Mouse (Mus musculus) CH12.LX (cell line): ENCODE data around the gene Naa35. TPM values are rescaled to one million over a fixed set of nuclear protein-coding genes. Genes with fewer than 3 reads are reported as not detected.

Experiments
- DNase-seq: peaks from one replicate; pipeline ENCODE4 v3.0.0-alpha.2; 2013; ENCODE audit errors: extremely low read depth
- H3K27ac ChIP-seq: 2 replicates; pipeline ENCODE4 v1.5.1; 2012; ENCODE audit warnings: low read depth, mild to moderate bottlenecking, control low read depth, moderate library complexity; ENCODE audit not compliant: insufficient read depth
- H3K27me3 ChIP-seq: replicated peaks from 2 replicates; pipeline ENCODE3; 2012; ENCODE audit warnings: inconsistent platforms
- H3K36me3 ChIP-seq, 2 experiments: replicated peaks in 1 of 2; 2 replicates each; pipeline versions ENCODE3 to v1.6.1; 2012; ENCODE audit warnings: inconsistent platforms in 1 of 2, low read length in 1 of 2, mild to moderate bottlenecking in 1 of 2, mixed read lengths in 1 of 2, moderate library complexity in 1 of 2; ENCODE audit not compliant: control insufficient read depth in 1 of 2, insufficient read depth in 1 of 2
- H3K4me1 ChIP-seq, 2 experiments: 2 replicates each; pipeline ENCODE4 v1.6.1; 2012; ENCODE audit warnings: inconsistent platforms in 1 of 2, moderate library complexity in 1 of 2; ENCODE audit not compliant: insufficient read depth in 2 of 2, control insufficient read depth in 1 of 2
- H3K4me2 ChIP-seq: 2 replicates; pipeline ENCODE4 v1.6.1; 2012; ENCODE audit warnings: low read depth, mild to moderate bottlenecking, control low read depth; ENCODE audit not compliant: poor library complexity, insufficient read depth, severe bottlenecking
- H3K4me3 ChIP-seq, 3 experiments: fragments of 150-350 bp in 1 of 3; sonication (generic) in 1 of 3; replicated peaks in 1 of 3; 2 replicates each; pipeline versions ENCODE3 to v1.5.1; 2011 to 2012; ENCODE audit warnings: low read depth in 2 of 3, low read length in 2 of 3, mild to moderate bottlenecking in 2 of 3, moderate library complexity in 2 of 3, control low read depth in 1 of 3, improper control_type of control experiment in 1 of 3, inconsistent platforms in 1 of 3, mixed read lengths in 1 of 3; ENCODE audit not compliant: poor library complexity in 1 of 3
- H3K79me2 ChIP-seq: replicated peaks from 2 replicates; pipeline ENCODE4 v1.6.1; 2012; ENCODE audit warnings: mild to moderate bottlenecking, moderate library complexity; ENCODE audit not compliant: control insufficient read depth, poor library complexity, insufficient read depth, severe bottlenecking; ENCODE audit errors: extremely low read depth
- H3K9ac ChIP-seq: 2 replicates; pipeline ENCODE4 v1.6.1; 2012; ENCODE audit warnings: low read depth, mild to moderate bottlenecking, control low read depth, moderate library complexity; ENCODE audit not compliant: insufficient read depth
- H3K9me3 ChIP-seq: replicated peaks from 2 replicates; pipeline ENCODE3; 2012; ENCODE audit warnings: low read length, inconsistent platforms, mixed read lengths
- BHLHE40 ChIP-seq: IDR thresholded peaks from 2 replicates; pipeline ENCODE4 v1.6.1; 2011; ENCODE audit warnings: mild to moderate bottlenecking, low read depth, low read length, improper control_type of control experiment
- CHD2 ChIP-seq: IDR thresholded peaks from 2 replicates; pipeline ENCODE4 v1.6.1; 2011; ENCODE audit warnings: low read length, improper control_type of control experiment
- ELF1 ChIP-seq: IDR thresholded peaks from 2 replicates; pipeline ENCODE4 v1.6.1; 2014; ENCODE audit warnings: low read depth, mild to moderate bottlenecking, inconsistent platforms, low read length, improper control_type of control experiment
- JUND ChIP-seq: conservative IDR thresholded peaks from 2 replicates; pipeline ENCODE4 v1.6.1; 2011; ENCODE audit warnings: low read depth, low read length, improper control_type of control experiment
- KAT2A ChIP-seq: IDR thresholded peaks from 2 replicates; pipeline ENCODE4 v1.6.1; 2012; ENCODE audit warnings: low read length, improper control_type of control experiment, inconsistent platforms; ENCODE audit not compliant: insufficient replicate concordance
- MAZ ChIP-seq: IDR thresholded peaks from 2 replicates; pipeline ENCODE4 v1.6.1; 2012; ENCODE audit warnings: low read depth, mild to moderate bottlenecking, inconsistent platforms, low read length, improper control_type of control experiment, moderate library complexity
- MEF2A ChIP-seq: IDR thresholded peaks from 2 replicates; pipeline ENCODE4 v1.6.1; 2014; ENCODE audit warnings: low read depth, mild to moderate bottlenecking, inconsistent platforms, low read length, improper control_type of control experiment, borderline replicate concordance
- MXI1 ChIP-seq: IDR thresholded peaks from 2 replicates; pipeline ENCODE4 v1.6.1; 2011; ENCODE audit warnings: mild to moderate bottlenecking, low read depth, low read length, improper control_type of control experiment
- MYC ChIP-seq: IDR thresholded peaks from 2 replicates; pipeline ENCODE4 v1.6.1; 2011; ENCODE audit warnings: low read depth, mild to moderate bottlenecking, improper control_type of control experiment, low read length
- PAX5 ChIP-seq: IDR thresholded peaks from 2 replicates; pipeline ENCODE4 v1.6.1; 2012; ENCODE audit warnings: low read length, inconsistent platforms, mixed read lengths
- POLR2A ChIP-seq: IDR thresholded peaks from 2 replicates; pipeline ENCODE4 v1.6.1; 2011; ENCODE audit warnings: low read depth, mild to moderate bottlenecking, improper control_type of control experiment, low read length
- POLR2AphosphoS2 ChIP-seq: IDR thresholded peaks from 2 replicates; pipeline ENCODE4 v1.6.1; 2011; ENCODE audit warnings: low read depth, low read length, improper control_type of control experiment
- RCOR1 ChIP-seq: conservative IDR thresholded peaks from 2 replicates; pipeline ENCODE4 v1.6.1; 2012; ENCODE audit warnings: low read depth, mild to moderate bottlenecking, inconsistent platforms, low read length, improper control_type of control experiment
- TBP ChIP-seq: conservative IDR thresholded peaks from 2 replicates; pipeline ENCODE4 v1.6.1; 2011; ENCODE audit warnings: low read depth, low read length, improper control_type of control experiment
- UBTF ChIP-seq: IDR thresholded peaks from 2 replicates; pipeline ENCODE4 v1.6.1; 2012; ENCODE audit warnings: low read depth, mild to moderate bottlenecking, inconsistent platforms, low read length, improper control_type of control experiment, moderate library complexity
- USF1 ChIP-seq: IDR thresholded peaks from 2 replicates; pipeline ENCODE4 v1.6.1; 2014; ENCODE audit warnings: low read depth, mild to moderate bottlenecking, inconsistent platforms, low read length, improper control_type of control experiment
- dilution Hi-C: fragments of 300-500 bp; cut with MboI; formaldehyde crosslinking; loops from 2 replicates; pipeline ENCODE4 v1.14.3; 2020; ENCODE audit warnings: low sequenced_read_pairs; ENCODE audit not compliant: extremely low pct_unique_long_range_greater_than_20kb, extremely low pct_ligation_motif_present
- in situ Hi-C: fragments of 300-500 bp; cut with MboI; formaldehyde crosslinking; loops from 3 replicates; pipeline ENCODE4 v1.14.3; 2019; ENCODE audit warnings: low sequenced_read_pairs, low pct_ligation_motif_present, low pct_unique_long_range_greater_than_20kb, mixed read lengths
- polyA plus RNA-seq: library from polyadenylated mRNA; unstranded; fragments of >175 nt; gene quantifications from 2 replicates; pipeline ENCODE4 v1.2.1, GENCODE M21; 2012; ENCODE audit warnings: low read depth; ENCODE audit not compliant: insufficient read length
- total RNA-seq, 2 experiments: library from RNA; depleted of rRNA; stranded (reverse); fragments of 300-350 nt in 1 of 2; fragments of >200 nt in 1 of 2; gene quantifications; 2 replicates each; pipeline ENCODE4 v1.2.3; 2012 to 2014

Gene Naa35
- total and polyA plus RNA-seq, 3 experiments: 46.8 to 60.2 (median 56.4) TPM

DNA sequence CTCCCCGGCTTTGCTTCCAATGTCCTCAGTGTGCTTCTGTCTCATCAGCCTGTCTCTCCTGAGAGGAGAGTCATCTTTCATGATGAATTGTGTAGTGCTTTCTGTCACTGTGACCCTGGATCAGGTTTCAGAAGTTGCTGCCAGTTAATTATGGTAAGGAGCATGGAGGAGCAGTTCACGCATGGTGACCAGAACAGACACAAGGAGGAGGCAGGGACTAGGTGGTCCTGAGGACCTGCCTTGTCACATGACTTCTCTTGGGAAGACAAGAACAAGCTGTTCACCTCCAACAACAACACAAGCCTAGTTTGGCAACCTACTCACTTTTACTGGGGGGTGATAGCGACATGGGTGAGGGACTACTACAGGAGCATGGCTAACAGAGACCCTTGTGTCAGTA is 68.1 kb downstream of the Naa35 start:
- H3K27me3 ChIP-seq: no peaks in the 10 kb centered on the region
- no peak for DNase-seq
- no peak overlapping the region for H3K4me3 ChIP-seq
- H3K36me3 ChIP-seq: peaks cover 6 to 60% of the 10 kb centered on the region in 2 experiments
- peaks cover 27 to 62% of the 10 kb centered on the region in 2 experiments for H3K4me1 ChIP-seq
- TF ChIP-seq POLR2A: no peak
- TF ChIP-seq MYC: no peak
- TF ChIP-seq MXI1: no peak
- no peak for TF ChIP-seq USF1
- TF ChIP-seq POLR2AphosphoS2: no peak
- TF ChIP-seq JUND: no peak
- TF ChIP-seq KAT2A: no peak
- no peak for TF ChIP-seq TBP
- H3K79me2 ChIP-seq: no peaks in the 10 kb centered on the region
- H3K4me2 ChIP-seq: no peak overlapping the region
- no peak overlapping the region for H3K9ac ChIP-seq
- in situ Hi-C loops: no loop called here
- dilution Hi-C loops: no loop called here
- H3K27ac ChIP-seq: no peak overlapping the region
- H3K9me3 ChIP-seq: peaks cover 2% of the 10 kb centered on the region

DNA sequence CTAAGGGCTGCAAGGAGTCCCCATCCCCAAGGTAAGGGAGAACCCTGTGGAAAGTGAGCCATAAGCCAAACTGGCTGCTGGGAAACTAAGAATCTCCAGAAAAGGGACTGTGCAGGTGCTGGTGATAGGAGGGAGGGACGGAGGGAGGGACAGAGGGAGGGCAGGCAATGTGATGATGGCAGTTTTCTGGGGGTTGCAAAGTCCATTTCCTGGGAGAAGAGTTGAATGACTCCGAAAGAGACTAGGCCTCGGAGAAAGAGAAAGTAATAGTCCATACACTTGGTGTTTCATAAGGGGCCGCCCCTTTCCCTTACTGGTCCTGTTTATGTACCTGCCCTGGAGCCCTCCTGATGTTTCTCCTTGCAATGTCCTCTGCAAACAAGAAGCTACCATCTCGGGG is 69.4 kb downstream of the Naa35 start:
- no peak overlapping the region for H3K9ac ChIP-seq
- in situ Hi-C loops (no loop called here), dilution Hi-C loops (no loop called here)

DNA sequence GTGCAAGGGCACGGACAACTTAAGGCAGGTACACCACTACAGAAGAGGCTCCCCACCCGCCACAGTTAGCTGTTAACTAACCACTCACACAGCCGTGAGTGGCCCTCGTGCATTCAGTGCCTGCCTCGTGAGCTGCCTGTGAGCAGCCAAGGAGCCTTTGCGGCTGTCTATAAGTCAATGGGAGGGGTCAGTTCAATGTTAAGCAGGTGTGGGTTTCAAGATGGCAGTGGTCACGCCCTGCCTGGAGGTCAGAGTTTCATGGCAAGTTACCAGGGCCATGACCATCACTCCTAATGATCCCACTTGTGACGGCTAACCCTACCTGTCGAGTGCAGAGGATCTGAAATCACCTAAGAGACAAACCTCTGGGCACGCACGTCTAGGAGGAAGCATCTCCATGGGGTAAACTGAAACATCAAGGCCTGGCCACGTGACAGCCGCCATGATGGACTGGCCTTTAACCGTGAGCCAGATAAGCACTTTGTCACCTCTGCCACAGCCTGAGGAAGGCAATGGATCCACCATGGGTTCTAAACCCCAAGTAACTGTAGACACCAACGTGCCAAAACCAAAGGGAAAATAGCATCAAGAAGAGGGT is 70.8 kb downstream of the Naa35 start:
- H3K27me3 ChIP-seq: no peaks in the 10 kb centered on the region
- H3K4me2 ChIP-seq: no peak overlapping the region
- no peak overlapping the region for H3K9ac ChIP-seq
- peaks cover 15 to 43% of the 10 kb centered on the region in 2 experiments for H3K4me1 ChIP-seq
- DNase-seq: no peak
- no peak for TF ChIP-seq BHLHE40
- TF ChIP-seq RCOR1: no peak
- TF ChIP-seq CHD2: no peak
- TF ChIP-seq, all 38 proteins: peak for 0
- peaks cover 3 to 53% of the 10 kb centered on the region in 2 experiments for H3K36me3 ChIP-seq
- dilution Hi-C loops: no loop called here
- in situ Hi-C loops: no loop called here
- H3K9me3 ChIP-seq: peaks cover 2% of the 10 kb centered on the region
- H3K27ac ChIP-seq: 0 out of 2 replicates have a peak overlapping the region, but pooled peaks have one; percentile 12
- no peaks in the 10 kb centered on the region for H3K79me2 ChIP-seq
- no peak overlapping the region for H3K4me3 ChIP-seq

More for the DNA sequence above, 69.4 kb downstream of the Naa35 start:
- no peak for TF ChIP-seq MAZ
- TF ChIP-seq UBTF: no peak
- no peak for TF ChIP-seq PAX5
- TF ChIP-seq MEF2A: no peak
- TF ChIP-seq ELF1: no peak
- Histone ChIP-seq H3K4me1 (peaks cover 26 to 57% of the 10 kb centered on the region in 2 experiments), H3K9me3 (peaks cover 2% of the 10 kb centered on the region), H3K79me2 (no peaks in the 10 kb centered on the region), H3K36me3 (peaks cover 3 to 50% of the 10 kb centered on the region in 2 experiments), H3K4me3 (no peak overlapping the region), H3K27ac (no peak overlapping the region), H3K27me3 (no peaks in the 10 kb centered on the region), H3K4me2 (no peak overlapping the region)
- DNase-seq: no peak
